Mouse (Mus musculus): ENCODE results near the gene Hlcs.

The Hlcs gene

GRCm38 (mm10) chr16:94162000-94162399 is 151.4 kb downstream of the Hlcs start:
- no peak for DNase-seq (ENCODE audit: low read depth, low spot score)

- DNase-seq (ENCODE audit: low read depth, low spot score): no peak
These were observed 155.6 kb downstream of the Hlcs start for GRCm38 (mm10) chr16:94157819-94158218.

- no peak for DNase-seq (ENCODE audit: low read depth, low spot score)
These were observed 158.2 kb downstream of the Hlcs start for GRCm38 (mm10) chr16:94155041-94155653.

GRCm38 (mm10) chr16:94150125-94151103 is 163.0 kb downstream of the Hlcs start:
- DNase-seq (ENCODE audit: low read depth, low spot score): no peak

GRCm38 (mm10) chr16:94148139-94148538 is 165.2 kb downstream of the Hlcs start:
- DNase-seq (ENCODE audit: low read depth, low spot score): no peak

GRCm38 (mm10) chr16:94143325-94143724 is 170.0 kb downstream of the Hlcs start:
- no peak for DNase-seq (ENCODE audit: low read depth, low spot score)

- DNase-seq (ENCODE audit: low read depth, low spot score): no peak
These were observed 172.6 kb downstream of the Hlcs start for GRCm38 (mm10) chr16:94140746-94141145.

GRCm38 (mm10) chr16:94134218-94134617 is 179.2 kb downstream of the Hlcs start:
- DNase-seq (ENCODE audit: low read depth, low spot score): no peak

- DNase-seq (ENCODE audit: low read depth, low spot score): no peak
These were observed 185.0 kb downstream of the Hlcs start for GRCm38 (mm10) chr16:94128236-94128835.

- no peak for DNase-seq (ENCODE audit: low read depth, low spot score)
These were observed 187.2 kb downstream of the Hlcs start for GRCm38 (mm10) chr16:94126200-94126599.

- no peak for DNase-seq (ENCODE audit: low read depth, low spot score)
These were observed 188.0 kb downstream of the Hlcs start for GRCm38 (mm10) chr16:94125172-94125981.

- DNase-seq (ENCODE audit: low read depth, low spot score): no peak
These were observed 190.1 kb downstream of the Hlcs start for GRCm38 (mm10) chr16:94123247-94123646.

- DNase-seq (ENCODE audit: low read depth, low spot score): no peak
These were observed 191.0 kb downstream of the Hlcs start for GRCm38 (mm10) chr16:94122347-94122746.

GRCm38 (mm10) chr16:94118394-94118793 is 195.0 kb downstream of the Hlcs start:
- no peak for DNase-seq (ENCODE audit: low read depth, low spot score)

GRCm38 (mm10) chr16:94117333-94117732 is 196.0 kb downstream of the Hlcs start:
- no peak for DNase-seq (ENCODE audit: low read depth, low spot score)

GRCm38 (mm10) chr16:94114693-94115092 is 198.7 kb downstream of the Hlcs start:
- DNase-seq (ENCODE audit: low read depth, low spot score): no peak

- no peak for DNase-seq (ENCODE audit: low read depth, low spot score)
These were observed 200.2 kb downstream of the Hlcs start for GRCm38 (mm10) chr16:94113160-94113559.

- DNase-seq (ENCODE audit: low read depth, low spot score): no peak
These were observed 215.5 kb downstream of the Hlcs start for GRCm38 (mm10) chr16:94097724-94098455.

GRCm38 (mm10) chr16:94096479-94096878 is 216.9 kb downstream of the Hlcs start:
- DNase-seq (ENCODE audit: low read depth, low spot score): no peak

- no peak for DNase-seq (ENCODE audit: low read depth, low spot score)
These were observed 218.1 kb downstream of the Hlcs start for GRCm38 (mm10) chr16:94095109-94095822.
